In the genomic region with DNA sequence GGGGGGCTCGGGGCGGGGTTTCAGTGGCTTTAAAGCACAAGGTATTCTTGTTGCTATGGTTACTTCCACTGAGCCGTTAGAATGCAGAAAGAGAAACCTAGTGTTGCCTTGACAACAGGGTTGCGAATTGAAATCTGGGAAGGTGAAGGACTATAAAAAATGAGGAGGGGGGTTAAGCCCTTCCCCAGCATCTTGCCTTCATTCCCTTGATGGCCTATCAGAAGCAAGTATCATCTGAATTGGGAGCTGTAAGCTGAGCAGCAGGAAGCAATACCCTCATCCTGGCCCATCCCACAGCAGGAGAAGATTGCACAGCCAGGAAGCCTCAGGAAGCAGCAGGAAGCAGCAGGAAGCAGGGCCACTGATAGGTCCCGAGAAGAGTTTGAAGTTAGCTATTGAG, we compare ENCODE assay signal across 10 mouse cellular contexts.
DNase-seq lines count a peak whose midpoint lies in the region; ATAC-seq lines count a peak whose summit lies in the region.
"Had no signal": no experiment of that assay in that cellular context is flagged by ENCODE, and none has a peak within 500 bp of the region (broad histone marks: within the 10 kb centered on the region; RNA-seq: fewer than 3 reads in every experiment).

No protein-coding gene starts in this region.

- DNase-seq in right cerebral cortex, postnatal 4 days = peak; percentile 12
- no peak for DNase-seq in right cerebral cortex, adult 18-20 months
- peak; percentile 53 for DNase-seq in splenic B cell, adult 2 months (ENCODE audit: low read depth, low spot score)
- DNase-seq in spleen, postnatal 14 days (ENCODE audit: low spot score in 2 of 2) = no peak
- DNase-seq: cerebellum, adult 2 months; lung, postnatal 10 days had no signal

- 41% methylated on average over 5 of the region's 5 CpGs for WGBS in heart, embryonic 15.5 days
- WGBS in heart, embryonic 12.5 days = 35% methylated on average over 5 of the region's 5 CpGs
- WGBS in limb, embryonic 12.5 days = 23% methylated on average over 5 of the region's 5 CpGs

- ATAC-seq in heart, embryonic 15.5 days (replicated peaks; ENCODE audit: insufficient number of reproducible peaks, insufficient read depth, low FRiP score, low read depth) = no peak; the same call in 1 of the 2 replicates
- no peak for ATAC-seq in heart, embryonic 12.5 days (ENCODE audit: insufficient number of reproducible peaks, low FRiP score)
- 0 out of 2 replicates have a peak, but pooled peaks have one; percentile 12 for ATAC-seq in limb, embryonic 12.5 days (ENCODE audit: insufficient number of reproducible peaks, insufficient read depth, low FRiP score, low TSS enrichment, low read depth)
- ATAC-seq in megakaryocyte, adult 5-6 weeks (ENCODE audit: poor library complexity, severe bottlenecking) = no peak

- H3K4me2 ChIP-seq in heart, embryonic 15.5 days = no peak overlapping the region
- H3K4me2 ChIP-seq in heart, embryonic 12.5 days = no peak overlapping the region
- no peak overlapping the region for H3K4me2 ChIP-seq in limb, embryonic 12.5 days

- H3K9me3 ChIP-seq in heart, embryonic 15.5 days (replicated peaks) = no peaks in the 10 kb centered on the region
- no peaks in the 10 kb centered on the region for H3K9me3 ChIP-seq in heart, embryonic 12.5 days (replicated peaks)
- H3K9me3 ChIP-seq in limb, embryonic 12.5 days = no peaks in the 10 kb centered on the region

- H3K27me3 ChIP-seq in heart, embryonic 15.5 days = no peaks in the 10 kb centered on the region
- H3K27me3 ChIP-seq in heart, embryonic 12.5 days (replicated peaks) = no peaks in the 10 kb centered on the region
- no peaks in the 10 kb centered on the region for H3K27me3 ChIP-seq in limb, embryonic 12.5 days
- H3K27me3 ChIP-seq in splenic B cell, adult 2 months (ENCODE audit: control insufficient read depth, insufficient read depth, low read length, poor library complexity, severe bottlenecking) = no peaks in the 10 kb centered on the region

- H3K9ac ChIP-seq in heart, embryonic 15.5 days = no peak overlapping the region
- no peak overlapping the region for H3K9ac ChIP-seq in heart, embryonic 12.5 days
- no peak overlapping the region for H3K9ac ChIP-seq in limb, embryonic 12.5 days (replicated peaks)

- no peak overlapping the region for H3K4me3 ChIP-seq in heart, embryonic 15.5 days
- H3K4me3 ChIP-seq in heart, embryonic 12.5 days = no peak overlapping the region
- H3K4me3 ChIP-seq in limb, embryonic 12.5 days (replicated peaks) = no peak overlapping the region

- 0 out of 2 replicates have a peak, but pooled peaks cover 3% of the 10 kb centered on the region for H3K4me1 ChIP-seq in heart, embryonic 15.5 days (replicated peaks)
- H3K4me1 ChIP-seq in heart, embryonic 12.5 days (replicated peaks) = no peaks in the 10 kb centered on the region
- peaks cover 17% of the 10 kb centered on the region for H3K4me1 ChIP-seq in limb, embryonic 12.5 days (replicated peaks)

- no peaks in the 10 kb centered on the region for H3K36me3 ChIP-seq in heart, embryonic 15.5 days
- H3K36me3 ChIP-seq in heart, embryonic 12.5 days = no peaks in the 10 kb centered on the region
- H3K36me3 ChIP-seq in limb, embryonic 12.5 days = no peaks in the 10 kb centered on the region
- no peaks in the 10 kb centered on the region for H3K36me3 ChIP-seq in splenic B cell, adult 2 months (ENCODE audit: control insufficient read depth, insufficient read depth, low read length, poor library complexity, severe bottlenecking)

- H3K27ac ChIP-seq in heart, embryonic 15.5 days = peak overlapping the region; percentile 33; the same call in 1 of the 2 replicates
- no peak overlapping the region for H3K27ac ChIP-seq in heart, embryonic 12.5 days (ENCODE audit: poor library complexity, severe bottlenecking)
- peak overlapping the region; percentile 56; the same call in 1 of the 2 replicates for H3K27ac ChIP-seq in limb, embryonic 12.5 days

Comparison
In these comparisons a context has a peak if more than half of its experiments do, and no peak if none do; other contexts are left out.
1. DNase-seq: peak in right cerebral cortex, postnatal 4 days (single experiment) and splenic B cell, adult 2 months (single experiment); none in right cerebral cortex, adult 18-20 months (single experiment) and spleen, postnatal 14 days (0 of 2).